Mouse (Mus musculus) spleen, postnatal 10 days (tissue): ENCODE measurements at regions not wholly inside any gene's neighbourhood (a gene's known extent, or its start where the extent isn't known, plus 50 kb on each side); places are given as distances from the start of the nearest gene placed in this dataset.

Source experiments
- DNase-seq, 2 experiments: peaks; one replicate each; pipeline ENCODE4 v3.0.0; 2021 to 2022; ENCODE audit warnings: low spot score in 2 of 2

DNA sequence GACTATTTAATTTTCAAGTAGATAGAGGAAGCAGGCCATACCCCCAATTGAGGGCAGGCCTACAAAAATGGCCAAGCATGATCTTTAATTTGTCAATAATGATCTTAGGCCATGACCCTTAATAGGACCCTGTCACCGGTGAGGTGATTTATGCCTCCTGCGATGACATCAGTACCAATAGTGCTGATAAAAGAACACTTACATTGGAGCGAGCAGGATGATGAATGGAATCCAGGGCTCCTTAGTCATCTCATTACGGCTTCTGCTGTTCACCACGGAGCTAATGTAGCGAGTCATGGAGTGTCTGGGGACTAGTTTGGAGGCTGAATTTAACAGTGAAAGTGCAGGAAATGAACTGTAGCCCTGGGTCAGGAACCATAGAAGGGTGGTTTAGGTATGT, 308.6 kb downstream of the En1 start:
- no peak for DNase-seq

GRCm38 (mm10) chr1:120911962-120912670, 309.9 kb downstream of the En1 start:
- no peak for DNase-seq

- DNase-seq: no peak
These were observed 319.3 kb downstream of the En1 start for GRCm38 (mm10) chr1:120921540-120921939.

DNA sequence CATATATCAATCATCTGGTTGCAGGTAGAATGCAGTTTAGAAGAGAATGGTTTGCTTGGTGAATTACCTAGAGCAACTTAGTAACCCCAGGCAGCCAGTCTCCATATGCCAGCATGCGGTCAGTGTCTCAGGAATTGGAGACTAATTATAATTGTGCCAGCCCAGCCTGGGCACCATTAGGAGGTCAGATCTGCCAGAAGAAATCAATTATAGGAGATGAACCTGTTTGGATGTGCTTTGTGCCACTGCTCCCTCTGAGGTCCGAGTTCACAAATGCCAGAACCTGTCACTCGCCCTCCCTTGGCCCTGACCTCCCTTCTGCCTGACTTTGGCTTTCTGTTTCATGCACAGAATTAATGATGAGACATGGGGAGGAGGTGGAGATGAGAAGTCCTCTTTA, 323.1 kb downstream of the En1 start:
- DNase-seq: no peak

GRCm38 (mm10) chr1:120930141-120930540, 327.9 kb downstream of the En1 start:
- DNase-seq: no peak

DNA sequence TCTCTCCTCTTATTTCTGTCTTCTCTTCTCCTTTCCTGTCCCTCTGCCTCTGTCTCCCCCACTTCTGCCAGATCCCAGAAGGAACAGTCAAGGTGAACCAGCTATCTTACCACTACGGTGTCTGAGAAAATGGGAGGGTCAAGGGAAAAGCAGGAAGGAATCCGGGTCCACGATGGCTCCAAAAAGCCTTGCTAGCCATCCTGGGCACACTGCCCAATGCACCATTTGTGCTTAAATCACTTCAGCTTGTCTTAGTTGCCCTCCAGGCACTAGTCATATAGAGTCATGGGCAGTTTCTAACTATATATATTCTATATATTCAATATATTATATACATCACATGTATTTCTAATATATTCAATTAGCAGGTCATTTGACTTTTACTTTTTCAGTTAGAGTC, 333.1 kb downstream of the En1 start:
- DNase-seq: no peak

DNA sequence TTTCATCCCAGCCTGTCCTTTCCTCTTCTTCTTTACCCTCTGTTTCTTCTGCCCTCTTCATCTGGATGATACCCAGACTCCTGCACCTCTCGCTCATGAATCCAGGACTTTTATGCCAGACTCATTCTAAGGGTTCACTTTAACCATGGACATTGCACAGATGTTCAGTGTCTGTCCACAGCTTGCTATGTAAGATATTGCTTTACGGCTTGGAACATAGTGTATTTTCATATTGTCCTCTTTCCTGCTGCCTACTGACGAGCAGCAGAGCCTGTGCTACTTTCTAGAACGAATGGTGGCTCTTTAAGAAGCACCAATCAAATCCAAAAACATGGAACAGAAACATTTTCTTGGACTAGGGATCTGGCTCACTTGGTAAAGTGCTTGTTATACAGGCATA, 341.5 kb downstream of the En1 start:
- no peak for DNase-seq

DNA sequence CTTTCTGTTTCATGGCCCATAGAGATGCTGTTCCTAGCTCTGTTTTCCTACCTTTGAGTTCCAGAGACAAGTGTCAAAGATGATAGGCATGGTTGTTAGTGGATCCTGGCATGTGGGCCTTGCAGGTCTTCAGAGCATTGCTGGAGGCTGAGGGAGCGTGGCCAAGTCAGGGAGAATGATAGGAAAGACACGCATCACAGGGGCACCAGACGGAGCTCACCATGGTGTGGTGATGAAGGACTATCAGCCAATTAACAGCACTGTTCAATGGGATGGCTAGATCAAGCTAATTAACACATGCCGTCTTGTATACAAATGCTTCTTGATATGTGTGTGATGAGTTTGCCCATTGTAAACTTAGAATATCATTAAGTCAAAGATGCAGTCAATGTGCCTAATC, 344.1 kb downstream of the En1 start:
- DNase-seq: no peak

DNA sequence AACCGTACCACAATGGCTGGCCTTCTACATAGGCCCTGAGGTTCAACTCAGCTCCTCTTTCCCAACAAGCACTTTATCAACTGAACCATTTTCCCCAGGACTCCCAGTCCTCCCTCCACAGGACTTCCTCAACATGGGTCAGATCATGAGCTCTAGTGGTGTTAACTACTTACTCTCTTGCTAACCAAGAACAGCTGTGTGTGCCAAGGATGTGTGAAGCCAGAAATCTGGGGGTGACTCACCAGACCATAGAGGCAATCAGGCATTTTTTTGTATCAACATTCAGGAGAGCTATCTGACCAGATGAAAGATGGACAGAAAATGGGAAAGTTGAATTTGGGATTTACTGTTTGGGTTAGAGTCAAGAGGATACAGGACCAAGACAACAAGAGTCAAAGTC, 359.0 kb downstream of the En1 start:
- DNase-seq: no peak

- no peak for DNase-seq
These were observed 359.8 kb downstream of the En1 start for GRCm38 (mm10) chr1:120961984-120962383.

DNA sequence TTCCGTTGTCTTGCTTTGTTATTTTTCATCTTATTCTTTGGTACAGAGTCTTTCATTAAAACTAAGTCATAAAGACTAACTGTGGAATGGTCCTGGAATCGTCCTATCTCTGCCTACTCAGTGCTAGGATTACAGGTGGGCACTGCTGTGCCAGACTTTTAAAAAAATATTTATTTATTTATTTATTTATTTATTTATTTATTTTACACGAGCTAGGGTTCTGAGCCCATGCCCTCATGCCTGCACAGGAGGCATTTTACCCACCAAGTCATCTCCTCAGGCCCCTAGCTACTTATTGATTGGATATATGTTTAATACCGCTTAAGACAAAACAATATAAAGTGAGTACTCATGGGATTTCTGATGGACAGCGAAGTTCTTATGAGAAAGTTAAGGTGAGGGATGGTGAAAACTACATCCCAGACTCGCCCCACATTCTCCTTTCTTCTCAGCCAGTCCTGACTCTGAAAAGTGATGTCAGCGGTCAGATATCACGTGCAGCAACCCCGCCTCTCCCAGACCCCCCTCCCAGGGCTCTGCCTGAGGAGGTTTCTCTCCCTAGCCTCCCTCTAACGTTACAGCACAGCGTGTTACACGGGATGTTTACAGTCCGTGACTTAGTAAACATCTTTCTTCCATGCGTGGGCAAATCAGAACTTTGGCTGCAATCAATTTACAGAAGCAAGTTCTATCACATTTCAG, 361.4 kb downstream of the En1 start:
- DNase-seq: no peak

- DNase-seq: no peak
These were observed 361.9 kb downstream of the En1 start for GRCm38 (mm10) chr1:120964179-120964517.

- no peak for DNase-seq
These were observed 363.9 kb downstream of the En1 start for GRCm38 (mm10) chr1:120966132-120966531.

GRCm38 (mm10) chr1:120974661-120975060, 357.7 kb downstream of the Insig2 start:
- DNase-seq: no peak

DNA sequence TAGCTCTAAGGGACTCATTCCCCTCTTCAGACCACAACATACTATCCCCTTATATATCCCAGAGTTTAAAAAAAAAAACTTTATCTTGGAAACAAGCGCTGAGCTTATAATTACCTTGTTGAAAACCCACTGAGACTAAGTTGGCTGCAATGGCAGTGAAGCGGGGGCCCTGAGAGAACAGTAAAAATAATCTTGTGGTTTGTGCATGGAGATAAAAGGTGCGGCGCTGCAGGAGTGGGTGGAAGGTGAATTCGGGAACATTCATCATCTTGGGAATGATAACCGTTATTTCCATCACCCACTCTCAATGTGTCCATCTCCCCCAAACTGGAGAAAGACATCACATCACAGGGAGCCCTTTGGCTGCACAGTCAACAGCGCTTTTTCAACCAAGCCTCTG, 327.9 kb downstream of the Insig2 start:
- no peak for DNase-seq

GRCm38 (mm10) chr1:121005198-121005597, 327.2 kb downstream of the Insig2 start:
- DNase-seq: no peak

GRCm38 (mm10) chr1:121012126-121012525, 320.3 kb downstream of the Insig2 start:
- DNase-seq: no peak

DNA sequence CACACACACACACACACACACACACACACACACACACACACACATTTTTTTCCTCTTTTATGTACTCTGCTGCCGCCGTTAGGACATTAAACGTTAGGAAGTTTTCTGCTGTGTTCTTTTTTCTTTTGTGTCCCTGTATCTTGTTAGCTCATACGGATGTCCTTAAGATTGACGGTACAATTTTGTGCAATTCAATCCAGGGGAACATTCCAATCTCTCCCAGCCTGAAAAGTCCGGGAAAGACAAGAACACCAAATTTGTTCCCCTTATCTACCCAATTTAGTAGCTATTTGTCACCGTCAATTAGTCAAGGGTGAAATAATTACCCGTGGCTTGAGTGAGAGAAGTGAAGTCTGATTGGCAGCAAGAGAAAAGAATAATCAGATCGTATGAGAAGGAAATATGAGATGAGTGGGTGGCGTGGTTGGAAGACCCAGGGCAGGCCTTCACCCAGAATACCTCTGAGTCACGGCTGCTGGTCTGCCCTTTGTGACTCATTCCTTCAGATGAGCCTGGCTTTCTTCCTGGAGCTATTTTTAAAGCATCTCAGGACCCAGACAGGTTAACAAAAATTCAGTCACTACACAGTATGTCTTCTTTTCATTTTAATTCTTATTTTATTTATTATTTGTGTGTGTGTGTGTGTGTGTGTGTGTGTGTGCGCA, 318.4 kb downstream of the Insig2 start:
- no peak for DNase-seq

DNA sequence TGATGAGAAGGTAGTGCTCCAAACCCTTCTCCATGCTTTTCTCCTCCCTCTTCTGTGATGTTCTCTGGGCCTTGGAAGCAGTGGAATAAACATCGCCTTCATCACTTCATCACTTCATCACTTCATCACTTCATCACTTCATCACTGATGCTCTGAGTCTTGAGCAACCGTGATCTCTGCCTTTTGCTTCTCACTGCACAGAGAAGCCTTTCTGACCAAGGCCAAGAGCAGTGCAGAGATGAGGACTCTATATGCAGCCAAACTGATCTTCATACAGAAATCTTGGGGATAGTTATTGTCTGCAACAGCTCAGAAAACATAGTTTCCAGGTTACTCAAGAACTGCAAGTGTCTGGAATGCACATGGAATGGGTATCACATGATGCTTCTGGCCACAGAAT, 303.0 kb downstream of the Insig2 start:
- DNase-seq: no peak

DNA sequence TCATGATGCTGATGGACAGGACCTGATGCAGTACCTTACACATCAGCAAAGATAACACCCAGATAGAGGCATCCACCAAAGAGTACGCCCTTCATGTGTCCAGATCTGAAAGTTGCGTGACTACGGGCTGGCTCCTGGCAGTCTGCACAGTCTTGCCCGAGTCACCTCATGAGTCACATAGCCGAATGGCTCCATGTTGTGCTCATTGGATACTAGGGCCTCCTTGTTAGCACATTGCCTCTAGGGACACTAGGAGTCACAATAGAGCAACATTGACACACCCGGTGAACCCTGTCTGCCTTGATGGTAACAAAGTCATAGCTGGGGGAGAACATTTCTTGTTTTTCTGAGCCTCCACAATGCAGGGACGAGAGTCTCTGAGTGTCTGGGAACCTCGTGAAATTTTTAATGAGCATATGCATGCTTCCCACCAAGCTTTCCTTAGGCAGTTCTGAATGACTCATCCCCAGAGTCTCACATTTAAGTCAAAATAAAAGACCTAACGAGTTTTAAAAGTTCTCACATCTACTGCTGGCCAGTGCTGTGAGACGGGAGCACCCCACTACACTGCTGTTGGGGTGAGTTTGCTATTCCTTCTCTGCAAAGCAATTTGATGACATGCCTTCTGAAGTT, 297.5 kb downstream of the Insig2 start:
- no peak for DNase-seq

- no peak for DNase-seq
These were observed 285.8 kb downstream of the Insig2 start for GRCm38 (mm10) chr1:121046581-121046980.

DNA sequence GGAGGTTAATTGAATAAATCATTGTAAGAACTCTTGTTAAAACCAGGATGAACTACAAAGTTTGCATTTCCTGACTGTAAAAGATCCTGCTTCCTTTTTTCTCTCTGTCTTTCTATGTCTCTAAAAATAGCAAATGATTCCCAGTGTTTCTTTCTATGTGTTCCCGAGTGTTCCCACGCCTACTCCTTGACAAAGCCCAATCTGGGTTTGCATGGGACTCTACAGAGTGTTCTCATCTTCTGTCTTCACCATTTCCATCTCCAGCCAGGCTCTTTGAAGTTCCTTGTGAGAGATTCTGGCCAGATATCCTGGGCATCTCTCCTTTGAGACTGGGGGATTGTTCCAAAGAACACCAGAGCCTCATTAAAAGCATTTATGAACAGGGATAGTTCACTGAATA, 285.0 kb downstream of the Insig2 start:
- no peak for DNase-seq

DNA sequence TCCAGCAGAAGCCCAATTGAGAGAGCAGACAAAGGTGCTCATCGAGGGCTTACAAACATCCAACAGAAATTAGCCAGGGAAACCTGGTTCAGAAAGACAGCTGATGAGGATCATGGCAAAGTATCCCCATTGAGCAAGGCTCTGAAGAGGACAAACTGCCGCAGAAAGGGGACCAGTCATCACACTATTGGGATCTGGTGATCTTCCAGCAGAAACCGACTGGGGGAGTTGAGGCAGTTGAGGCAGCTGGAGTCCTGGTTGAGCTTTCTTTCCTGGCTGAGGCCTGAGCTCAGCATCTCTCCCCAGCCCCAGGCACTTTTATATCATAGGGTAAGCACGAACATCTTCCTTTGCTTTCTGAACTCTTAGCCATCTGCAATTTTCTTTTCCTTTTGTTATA, 282.7 kb downstream of the Insig2 start:
- no peak for DNase-seq
